Mouse (Mus musculus) lung, postnatal 14 days (tissue): ENCODE measurements around the gene Vdac2.

Experiments used
- DNase-seq: peaks from one replicate; pipeline ENCODE4 v3.0.0; 2021

Gene Vdac2

GRCm38 (mm10) chr14:21824938-21825337 is at the start of gene Vdac2:
Gene Vdac2 (plus strand): TSS chr14:21825238.
- DNase-seq, result no peak

GRCm38 (mm10) chr14:21776201-21776600 is 48.8 kb upstream of the Vdac2 start:
- DNase-seq, result no peak

GRCm38 (mm10) chr14:21786500-21786899 is 38.5 kb upstream of the Vdac2 start:
- no peak for DNase-seq

- DNase-seq, result no peak
Observed at GRCm38 (mm10) chr14:21787374-21787773, 37.7 kb upstream of the Vdac2 start.

GRCm38 (mm10) chr14:21788121-21788520 is 36.9 kb upstream of the Vdac2 start:
- no peak for DNase-seq

- no peak for DNase-seq
Observed at GRCm38 (mm10) chr14:21790585-21791251, 34.3 kb upstream of the Vdac2 start.

GRCm38 (mm10) chr14:21791722-21792121 is 33.3 kb upstream of the Vdac2 start:
- DNase-seq, result no peak

- DNase-seq, result no peak
Observed at GRCm38 (mm10) chr14:21792250-21792649, 32.8 kb upstream of the Vdac2 start.

- no peak for DNase-seq
Observed at GRCm38 (mm10) chr14:21800641-21801040, 24.4 kb upstream of the Vdac2 start.

GRCm38 (mm10) chr14:21801624-21802023 is 23.4 kb upstream of the Vdac2 start:
- no peak for DNase-seq

GRCm38 (mm10) chr14:21802543-21803206 is 22.4 kb upstream of the Vdac2 start:
- no peak for DNase-seq

GRCm38 (mm10) chr14:21806203-21806602 is 18.8 kb upstream of the Vdac2 start:
- no peak for DNase-seq

- DNase-seq, result no peak
Observed at GRCm38 (mm10) chr14:21806631-21807160, 18.3 kb upstream of the Vdac2 start.

GRCm38 (mm10) chr14:21808208-21808922 is 16.7 kb upstream of the Vdac2 start:
- DNase-seq, result no peak

- no peak for DNase-seq
Observed at GRCm38 (mm10) chr14:21809418-21809817, 15.6 kb upstream of the Vdac2 start.

GRCm38 (mm10) chr14:21811301-21811700 is 13.7 kb upstream of the Vdac2 start:
- no peak for DNase-seq

GRCm38 (mm10) chr14:21811744-21812393 is 13.2 kb upstream of the Vdac2 start:
- no peak for DNase-seq

- peak; percentile 82 for DNase-seq
Observed at GRCm38 (mm10) chr14:21812590-21813162, 12.4 kb upstream of the Vdac2 start.

- DNase-seq, result no peak
Observed at GRCm38 (mm10) chr14:21813216-21813615, 11.8 kb upstream of the Vdac2 start.

GRCm38 (mm10) chr14:21813847-21814246 is 11.2 kb upstream of the Vdac2 start:
- DNase-seq, result no peak

- DNase-seq, result no peak
Observed at GRCm38 (mm10) chr14:21814606-21815005, 10.4 kb upstream of the Vdac2 start.

GRCm38 (mm10) chr14:21816255-21816654 is 8.8 kb upstream of the Vdac2 start:
- DNase-seq, result no peak

- DNase-seq, result no peak
Observed at GRCm38 (mm10) chr14:21817453-21817852, 7.6 kb upstream of the Vdac2 start.
